Mouse (Mus musculus): Measurements from ENCODE around the gene Cs. TPM values are rescaled to one million over a fixed set of nuclear protein-coding genes. Genes with fewer than 3 reads are reported as not detected.
A peak's percentile ranks its signal among the peaks of the same experiment; 100 is the strongest.

Cs gene
- polyA plus RNA-seq, 1 experiment from 2014 or later: 171 TPM

DNA sequence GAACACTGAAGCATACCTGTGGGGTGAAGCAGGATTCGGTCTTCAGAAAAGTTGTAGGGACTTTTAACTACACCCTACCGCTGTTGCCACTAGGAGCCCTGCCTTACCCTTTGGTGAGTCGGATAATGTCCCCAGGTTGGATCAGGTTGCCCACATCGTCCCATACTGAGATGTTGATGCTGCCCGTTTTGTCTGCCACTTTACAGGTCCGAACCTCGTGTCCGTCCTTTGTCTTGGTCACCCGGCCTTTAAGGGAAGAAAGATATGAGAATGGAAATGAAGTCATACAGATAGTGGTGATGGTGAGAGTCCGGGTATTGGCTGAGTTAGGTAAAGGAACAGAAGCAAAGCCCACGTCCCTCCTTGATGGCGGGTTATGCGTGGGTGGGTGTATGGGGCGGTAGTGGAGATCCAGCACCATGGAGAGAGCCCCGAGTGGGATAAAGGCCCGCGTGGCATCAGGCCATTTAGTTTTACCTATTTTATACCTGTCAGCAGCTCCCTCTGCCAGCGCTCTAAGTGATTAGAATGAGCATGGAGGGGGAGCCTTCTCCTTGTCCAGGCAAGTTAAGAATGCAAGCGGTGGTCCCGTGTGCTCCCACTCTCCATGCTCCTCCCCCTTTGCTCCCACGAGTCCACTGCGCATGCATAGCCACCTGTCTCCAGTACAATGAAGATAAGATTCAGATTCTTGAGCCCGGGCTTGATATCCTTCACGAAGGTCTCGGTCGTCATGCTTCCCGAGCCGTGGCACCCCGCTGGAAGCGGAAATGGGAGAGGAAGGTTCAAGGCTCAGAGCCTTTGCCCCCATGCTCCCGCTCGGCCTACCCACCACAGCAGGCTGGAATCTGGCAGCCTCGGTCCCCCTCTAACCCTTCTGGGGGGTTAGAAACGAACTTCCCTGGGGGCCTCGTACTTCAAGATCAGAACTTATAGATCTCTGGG lies 71.3 kb downstream of the Cs start:
- H3K4me2 ChIP-seq (ENCODE audit: low read depth, low read length): peak overlapping the region; percentile 91
- WGBS: 13% methylated on average over 35 of the region's 35 CpGs
- no peaks in the 10 kb centered on the region for H3K36me3 ChIP-seq (ENCODE audit: control insufficient read depth, insufficient read depth, low read length)
- no peaks in the 10 kb centered on the region for H3K27me3 ChIP-seq (ENCODE audit: control insufficient read depth, insufficient read depth, low read depth, low read length)
- H3K4me3 ChIP-seq (ENCODE audit: low read length): peak overlapping the region; percentile 76
- H3K4me1 ChIP-seq (replicated peaks; ENCODE audit: control insufficient read depth, insufficient read depth, low read length): peaks cover 26% of the 10 kb centered on the region
- H3K9me3 ChIP-seq (ENCODE audit: control insufficient read depth, low read length): no peaks in the 10 kb centered on the region
- H3K9ac ChIP-seq (ENCODE audit: low read length): peak overlapping the region; percentile 83
- peak overlapping the region; percentile 34; the same call in 1 of the 2 replicates for H3K27ac ChIP-seq (ENCODE audit: low read length)
- ATAC-seq (ENCODE audit: low read depth): no peak

DNA sequence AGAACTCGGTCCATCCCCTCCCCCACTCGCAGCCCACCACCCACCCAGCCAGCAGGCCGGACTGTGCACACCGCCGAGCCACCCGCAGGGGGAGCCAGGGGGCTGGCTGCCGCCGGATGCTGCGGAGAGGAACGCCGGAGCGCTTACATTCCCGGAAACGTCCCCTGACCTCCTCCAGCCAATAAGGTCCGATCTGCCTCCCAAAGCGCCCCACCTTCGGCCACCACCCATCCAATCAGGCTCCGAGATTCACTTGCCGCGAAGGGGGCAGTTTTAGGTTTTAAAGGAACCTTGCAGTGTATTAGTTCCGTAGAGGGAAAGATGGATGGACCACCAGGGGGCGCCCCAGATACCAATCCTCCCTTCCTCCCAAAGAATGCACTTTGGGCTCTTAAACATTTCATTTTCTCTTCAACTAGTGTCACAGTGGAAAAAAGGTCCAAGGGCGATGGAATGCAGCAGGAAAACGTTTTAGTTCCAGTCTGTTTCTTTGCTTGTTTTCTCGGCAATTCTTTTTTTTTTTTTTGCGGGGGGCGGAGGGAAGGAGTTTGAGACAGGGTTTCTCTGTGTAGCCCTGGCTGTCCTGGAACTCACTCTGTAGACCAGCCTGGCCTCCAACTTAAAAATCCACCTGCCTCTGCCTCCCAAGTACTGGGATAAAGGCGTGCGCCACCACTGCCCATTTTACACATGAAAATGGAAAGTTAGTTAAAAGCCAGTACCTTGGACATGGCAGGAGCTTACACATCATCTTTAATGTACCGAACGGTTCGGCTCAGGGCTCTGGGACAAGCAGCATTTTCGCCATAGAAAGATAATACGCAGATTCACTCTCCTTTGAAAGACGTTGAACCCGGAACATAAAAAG lies 72.4 kb downstream of the Cs start:
- peak overlapping the region; percentile 95 for H3K27ac ChIP-seq (ENCODE audit: low read length)
- H3K9me3 ChIP-seq (ENCODE audit: control insufficient read depth, low read length): no peaks in the 10 kb centered on the region
- peak overlapping the region; percentile 89 for H3K9ac ChIP-seq (ENCODE audit: low read length)
- H3K4me3 ChIP-seq (ENCODE audit: low read length): peak overlapping the region; percentile 76
- no peaks in the 10 kb centered on the region for H3K27me3 ChIP-seq (ENCODE audit: control insufficient read depth, insufficient read depth, low read depth, low read length)
- H3K4me2 ChIP-seq (ENCODE audit: low read depth, low read length): peak overlapping the region; percentile 96
- WGBS: 5% methylated on average over 36 of the region's 36 CpGs
- ATAC-seq (ENCODE audit: low read depth): peak; percentile 90
- H3K4me1 ChIP-seq (replicated peaks; ENCODE audit: control insufficient read depth, insufficient read depth, low read length): peaks cover 26% of the 10 kb centered on the region
- no peaks in the 10 kb centered on the region for H3K36me3 ChIP-seq (ENCODE audit: control insufficient read depth, insufficient read depth, low read length)

GRCm38 (mm10) chr10:128410560-128410845 lies 73.0 kb downstream of the Cs start:
- no peaks in the 10 kb centered on the region for H3K9me3 ChIP-seq (ENCODE audit: control insufficient read depth, low read length)
- 23% methylated on average over 4 of the region's 4 CpGs for WGBS

DNA sequence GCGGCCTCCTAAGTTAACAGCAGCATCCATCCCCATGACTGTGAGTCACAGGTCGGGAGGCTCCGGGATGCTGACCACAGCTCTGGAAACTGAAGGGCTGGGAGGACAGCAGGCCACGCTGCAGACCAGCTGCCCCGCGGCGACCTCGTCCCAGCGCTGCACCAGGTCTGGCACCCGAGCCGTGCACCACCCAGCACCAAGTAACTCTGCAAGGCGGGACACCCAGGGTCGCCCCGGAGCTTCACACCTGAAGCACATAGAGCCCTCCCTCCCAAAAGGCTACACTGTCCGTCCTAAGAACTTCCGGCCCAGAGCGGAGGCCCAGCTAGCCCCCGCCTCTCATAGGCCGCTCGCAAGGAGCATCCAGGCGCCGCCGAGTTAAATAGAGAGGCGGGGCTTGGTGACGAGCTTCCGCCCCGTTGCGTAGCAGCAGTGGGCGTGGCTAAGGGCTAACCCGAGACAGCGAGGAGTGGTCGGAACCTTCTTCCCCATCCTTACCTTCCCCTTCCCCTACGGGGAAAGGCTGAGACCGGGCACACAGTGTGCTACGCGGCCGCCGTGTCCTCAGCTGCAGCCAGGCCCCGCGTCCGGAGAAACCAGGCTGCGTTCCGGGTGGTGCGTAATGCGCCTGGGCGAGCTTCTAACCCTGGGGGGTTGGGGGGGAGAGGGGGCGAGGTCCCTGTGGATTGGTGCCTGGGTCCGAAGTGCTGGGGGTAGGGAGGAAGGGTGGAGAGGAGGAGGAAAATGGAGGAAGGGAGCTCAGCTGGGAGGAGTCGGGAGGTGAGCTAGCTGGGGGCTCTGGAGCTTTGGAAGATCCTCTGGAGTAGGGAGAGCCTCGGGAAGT lies 73.9 kb downstream of the Cs start, which contains the start of the genes Nabp2 and Rnf41:
Gene Nabp2, minus strand, starts transcription at position 282 of the 844 bp plus-strand sequence.
Gene Rnf41, plus strand, starts transcription at position 447 of the 844 bp plus-strand sequence.
- Histone ChIP-seq H3K27ac (ENCODE audit: low read length) (peak within 1 kb of the TSS; percentile 95), H3K4me2 (ENCODE audit: low read depth, low read length) (peak within 1 kb of the TSS; percentile 96), H3K27me3 (ENCODE audit: control insufficient read depth, insufficient read depth, low read depth, low read length) (no peaks in the 10 kb centered on the region), H3K36me3 (ENCODE audit: control insufficient read depth, insufficient read depth, low read length) (peaks cover 4% of the 10 kb centered on the region), H3K4me1 (replicated peaks; ENCODE audit: control insufficient read depth, insufficient read depth, low read length) (peaks cover 26% of the 10 kb centered on the region), H3K9ac (ENCODE audit: low read length) (peak within 1 kb of the TSS; percentile 89), H3K4me3 (ENCODE audit: low read length) (peak within 1 kb of the TSS; percentile 76), H3K9me3 (ENCODE audit: control insufficient read depth, low read length) (no peaks in the 10 kb centered on the region)
- ATAC-seq (ENCODE audit: low read depth): peak; percentile 93
- WGBS: under 1% methylated on average over 50 of the region's 50 CpGs

More at GRCm38 (mm10) chr10:128410560-128410845, 73.0 kb downstream of the Cs start:
- Histone ChIP-seq H3K36me3 (ENCODE audit: control insufficient read depth, insufficient read depth, low read length) (peaks cover under 1% of the 10 kb centered on the region; the same call in 1 of the 2 replicates), H3K27ac (ENCODE audit: low read length) (peak overlapping the region; percentile 95), H3K27me3 (ENCODE audit: control insufficient read depth, insufficient read depth, low read depth, low read length) (no peaks in the 10 kb centered on the region), H3K4me2 (ENCODE audit: low read depth, low read length) (peak overlapping the region; percentile 96), H3K9ac (ENCODE audit: low read length) (peak overlapping the region; percentile 89), H3K4me1 (replicated peaks; ENCODE audit: control insufficient read depth, insufficient read depth, low read length) (peaks cover 26% of the 10 kb centered on the region), H3K4me3 (ENCODE audit: low read length) (peak overlapping the region; percentile 76)
- no peak for ATAC-seq (ENCODE audit: low read depth)

GRCm38 (mm10) chr10:128412055-128412381 lies 74.5 kb downstream of the Cs start:
- Histone ChIP-seq H3K4me1 (replicated peaks; ENCODE audit: control insufficient read depth, insufficient read depth, low read length) (peaks cover 26% of the 10 kb centered on the region), H3K27me3 (ENCODE audit: control insufficient read depth, insufficient read depth, low read depth, low read length) (no peaks in the 10 kb centered on the region), H3K4me3 (ENCODE audit: low read length) (peak overlapping the region; percentile 76), H3K27ac (ENCODE audit: low read length) (peak overlapping the region; percentile 95), H3K4me2 (ENCODE audit: low read depth, low read length) (peak overlapping the region; percentile 86), H3K9ac (ENCODE audit: low read length) (peak overlapping the region; percentile 89), H3K9me3 (ENCODE audit: control insufficient read depth, low read length) (no peaks in the 10 kb centered on the region), H3K36me3 (ENCODE audit: control insufficient read depth, insufficient read depth, low read length) (peaks cover 10% of the 10 kb centered on the region)
- ATAC-seq (ENCODE audit: low read depth): peak; percentile 29
- under 1% methylated on average over 14 of the region's 14 CpGs for WGBS

Small RNA genes lying within 50 kb of the gene (microRNA-seq; reads per million reads assigned to microRNA genes)
- gene Gm25361: not detected
- not detected for gene Gm26308
- gene Mir6914: not detected
- not detected for gene Mir6915

Other genes starting within 250 kb of the Cs start
- gene Baz2a, start 246.2 kb upstream of the Cs start, polyA plus RNA-seq (2015; fragmentation: Nextera tagmentation; extraction: Ambion mirVana): 10.2 and 11.4 TPM in 2 replicates
- gene Rbms2, start 157.4 kb upstream of the Cs start, polyA plus RNA-seq (2015; fragmentation: Nextera tagmentation; extraction: Ambion mirVana): 37.4 and 40.7 TPM in 2 replicates
- gene Gls2, start 143.3 kb upstream of the Cs start, polyA plus RNA-seq (2015; fragmentation: Nextera tagmentation; extraction: Ambion mirVana): 1.6 and 1.7 TPM in 2 replicates
- 24.1 and 24.5 TPM in 2 replicates for gene Spryd4, start 125.9 kb upstream of the Cs start, polyA plus RNA-seq (2015; fragmentation: Nextera tagmentation; extraction: Ambion mirVana)
- not detected in 2 replicates for gene Mip, start 111.9 kb upstream of the Cs start, polyA plus RNA-seq (2015; fragmentation: Nextera tagmentation; extraction: Ambion mirVana)
- gene Timeless, start 105.7 kb upstream of the Cs start, polyA plus RNA-seq (2015; fragmentation: Nextera tagmentation; extraction: Ambion mirVana): 52.1 and 58.4 TPM in 2 replicates
- 0.14 and 0.63 TPM in 2 replicates for gene Apon, start 83.6 kb upstream of the Cs start, polyA plus RNA-seq (2015; fragmentation: Nextera tagmentation; extraction: Ambion mirVana)
- gene Apof, start 69.1 kb upstream of the Cs start, polyA plus RNA-seq (2015; fragmentation: Nextera tagmentation; extraction: Ambion mirVana): 0.43 and 2.6 TPM in 2 replicates
- 12.3 and 13.1 TPM in 2 replicates for gene Stat2, start 67.2 kb upstream of the Cs start, polyA plus RNA-seq (2015; fragmentation: Nextera tagmentation; extraction: Ambion mirVana)
- 0.34 and 0.38 TPM in 2 replicates for gene Il23a, start 39.0 kb upstream of the Cs start, polyA plus RNA-seq (2015; fragmentation: Nextera tagmentation; extraction: Ambion mirVana)
- gene Pan2, start 34.4 kb upstream of the Cs start, polyA plus RNA-seq (2015; fragmentation: Nextera tagmentation; extraction: Ambion mirVana): 38.7 and 39.8 TPM in 2 replicates
- gene Cnpy2, start 15.3 kb upstream of the Cs start, polyA plus RNA-seq (2015; fragmentation: Nextera tagmentation; extraction: Ambion mirVana): 326 and 347 TPM in 2 replicates
- gene Coq10a, start 31.3 kb downstream of the Cs start, polyA plus RNA-seq (2015; fragmentation: Nextera tagmentation; extraction: Ambion mirVana): 3.7 and 4.6 TPM in 2 replicates
- gene Ankrd52, start 39.4 kb downstream of the Cs start, polyA plus RNA-seq (2015; fragmentation: Nextera tagmentation; extraction: Ambion mirVana): 8.4 and 9.6 TPM in 2 replicates
- gene Slc39a5, start 63.5 kb downstream of the Cs start, polyA plus RNA-seq (2015; fragmentation: Nextera tagmentation; extraction: Ambion mirVana): 0.13 and 1.0 TPM in 2 replicates
- 67.7 and 74.5 TPM in 2 replicates for gene Nabp2, start 73.8 kb downstream of the Cs start, polyA plus RNA-seq (2015; fragmentation: Nextera tagmentation; extraction: Ambion mirVana)
- 41.4 and 42.7 TPM in 2 replicates for gene Rnf41, start 73.9 kb downstream of the Cs start, polyA plus RNA-seq (2015; fragmentation: Nextera tagmentation; extraction: Ambion mirVana)
- 71.3 and 76.4 TPM in 2 replicates for gene Smarcc2, start 121.5 kb downstream of the Cs start, polyA plus RNA-seq (2015; fragmentation: Nextera tagmentation; extraction: Ambion mirVana)
- gene Myl6, start 156.4 kb downstream of the Cs start, polyA plus RNA-seq (2015; fragmentation: Nextera tagmentation; extraction: Ambion mirVana): 1,564 and 1,684 TPM in 2 replicates
- gene Myl6b, start 161.0 kb downstream of the Cs start, polyA plus RNA-seq (2015; fragmentation: Nextera tagmentation; extraction: Ambion mirVana): 3.5 and 5.1 TPM in 2 replicates
- gene Esyt1, start 188.1 kb downstream of the Cs start, polyA plus RNA-seq (2015; fragmentation: Nextera tagmentation; extraction: Ambion mirVana): 32.5 and 34.4 TPM in 2 replicates
- gene Zc3h10, start 210.0 kb downstream of the Cs start, polyA plus RNA-seq (2015; fragmentation: Nextera tagmentation; extraction: Ambion mirVana): 10.9 and 11.9 TPM in 2 replicates
- gene Rpl41, start 211.6 kb downstream of the Cs start, polyA plus RNA-seq (2015; fragmentation: Nextera tagmentation; extraction: Ambion mirVana): 4,142 and 4,423 TPM in 2 replicates
- gene Pa2g4, start 228.3 kb downstream of the Cs start, polyA plus RNA-seq (2015; fragmentation: Nextera tagmentation; extraction: Ambion mirVana): 161 and 167 TPM in 2 replicates

All from lung, embryonic 16.5 days (tissue).